ENCODE assay signal across 18 mouse cellular contexts in genomic region chr19:24785056-24785675, GRCm38 (mm10).
DNase-seq lines count a peak whose midpoint lies in the region; ATAC-seq lines count a peak whose summit lies in the region.
"Had no signal": no experiment of that assay in that cellular context is flagged by ENCODE, and none has a peak within 500 bp of the region (broad histone marks: within the 10 kb centered on the region; RNA-seq: fewer than 3 reads in every experiment).

No protein-coding gene starts in this region.

- H3K9ac ChIP-seq in midbrain, embryonic 16.5 days (ENCODE audit: low read depth, low read length), result no peak overlapping the region
- H3K9ac ChIP-seq in midbrain, embryonic 11.5 days (ENCODE audit: low read length), result no peak overlapping the region
- no peak overlapping the region for H3K9ac ChIP-seq in embryonic facial prominence, embryonic 15.5 days
- no peak overlapping the region for H3K9ac ChIP-seq in stomach, embryonic 14.5 days (replicated peaks; ENCODE audit: low read depth, low read length)
- H3K9ac ChIP-seq in intestine, embryonic 16.5 days (ENCODE audit: low read depth, low read length), result no peak overlapping the region
- H3K9ac ChIP-seq: limb, embryonic 15.5 days had no signal

- DNase-seq in embryo, embryonic 10 days (ENCODE audit: low spot score), result peak; percentile 23
- no peak for DNase-seq in embryo, embryonic 9.5 days (ENCODE audit: extremely low spot score)
- no peak for DNase-seq in midbrain, embryonic 11.5 days (ENCODE audit: low spot score, missing footprints)
- no peak for DNase-seq in frontal cortex, postnatal 36 days (ENCODE audit: low spot score in 2 of 2)
- DNase-seq: cerebellum, adult 11 months; heart, adult 2 months; lung, postnatal 10 days; right cerebral cortex, adult 18-20 months; thymus, postnatal 14 days had no signal

- no peak overlapping the region for H3K27ac ChIP-seq in midbrain, embryonic 16.5 days (ENCODE audit: low read length)
- no peak overlapping the region for H3K27ac ChIP-seq in midbrain, embryonic 11.5 days (ENCODE audit: low read depth, low read length)
- H3K27ac ChIP-seq in embryonic facial prominence, embryonic 15.5 days (replicated peaks), result peak overlapping the region; percentile 63
- H3K27ac ChIP-seq in stomach, embryonic 14.5 days (ENCODE audit: low read length), result peak overlapping the region; percentile 7; the same call in 1 of the 2 replicates
- H3K27ac ChIP-seq in intestine, embryonic 16.5 days (ENCODE audit: low read length), result no peak overlapping the region
- H3K27ac ChIP-seq: heart, adult 2 months; layer of hippocampus, adult 2 months; left cerebral cortex, adult 2 months; limb, embryonic 15.5 days had no signal

- no peaks in the 10 kb centered on the region for H3K9me3 ChIP-seq in midbrain, embryonic 16.5 days (replicated peaks; ENCODE audit: control insufficient read depth, low read length, poor library complexity, severe bottlenecking)
- H3K9me3 ChIP-seq in midbrain, embryonic 11.5 days (ENCODE audit: control insufficient read depth, low read length), result no peaks in the 10 kb centered on the region
- H3K9me3 ChIP-seq in embryonic facial prominence, embryonic 15.5 days (replicated peaks), result no peaks in the 10 kb centered on the region
- H3K9me3 ChIP-seq in stomach, embryonic 14.5 days (ENCODE audit: control insufficient read depth, low read depth, low read length), result no peaks in the 10 kb centered on the region
- no peaks in the 10 kb centered on the region for H3K9me3 ChIP-seq in intestine, embryonic 16.5 days (ENCODE audit: control insufficient read depth, low read length)
- H3K9me3 ChIP-seq: limb, embryonic 15.5 days had no signal

- H3K36me3 ChIP-seq in midbrain, embryonic 16.5 days (ENCODE audit: control insufficient read depth, insufficient read depth, low read length), result no peaks in the 10 kb centered on the region
- H3K36me3 ChIP-seq in midbrain, embryonic 11.5 days (ENCODE audit: control insufficient read depth, insufficient read depth, low read length), result no peaks in the 10 kb centered on the region
- H3K36me3 ChIP-seq in embryonic facial prominence, embryonic 15.5 days, result no peaks in the 10 kb centered on the region
- no peaks in the 10 kb centered on the region for H3K36me3 ChIP-seq in stomach, embryonic 14.5 days (ENCODE audit: control insufficient read depth, insufficient read depth, low read length)
- H3K36me3 ChIP-seq in intestine, embryonic 16.5 days (ENCODE audit: control insufficient read depth, insufficient read depth, low read length), result no peaks in the 10 kb centered on the region
- H3K36me3 ChIP-seq: limb, embryonic 15.5 days had no signal

- no peak overlapping the region for H3K4me3 ChIP-seq in midbrain, embryonic 16.5 days (ENCODE audit: low read depth, low read length)
- H3K4me3 ChIP-seq in midbrain, embryonic 11.5 days (ENCODE audit: low read depth, low read length), result no peak overlapping the region
- no peak overlapping the region for H3K4me3 ChIP-seq in embryonic facial prominence, embryonic 15.5 days (replicated peaks)
- no peak overlapping the region for H3K4me3 ChIP-seq in stomach, embryonic 14.5 days (ENCODE audit: low read depth, low read length)
- no peak overlapping the region for H3K4me3 ChIP-seq in intestine, embryonic 16.5 days (ENCODE audit: low read length)
- H3K4me3 ChIP-seq: heart, adult 2 months; layer of hippocampus, adult 2 months; left cerebral cortex, adult 2 months; limb, embryonic 15.5 days had no signal

- 71% methylated on average over 15 of the region's 15 CpGs for WGBS in midbrain, embryonic 16.5 days
- 71% methylated on average over 15 of the region's 15 CpGs for WGBS in midbrain, embryonic 11.5 days
- 27% methylated on average over 15 of the region's 15 CpGs for WGBS in embryonic facial prominence, embryonic 15.5 days
- WGBS in stomach, embryonic 14.5 days, result 65% methylated on average over 15 of the region's 15 CpGs
- WGBS in intestine, embryonic 16.5 days, result 72% methylated on average over 15 of the region's 15 CpGs

- 0 out of 2 replicates have a peak, but pooled peaks have one; percentile 45 for ATAC-seq in midbrain, embryonic 16.5 days
- no peak for ATAC-seq in midbrain, embryonic 11.5 days (ENCODE audit: low FRiP score)
- 0 out of 2 replicates have a peak, but pooled peaks have one; percentile 36 for ATAC-seq in embryonic facial prominence, embryonic 15.5 days (ENCODE audit: insufficient number of reproducible peaks, low FRiP score, low TSS enrichment, low read depth)
- no peak for ATAC-seq in stomach, embryonic 14.5 days (ENCODE audit: insufficient number of reproducible peaks, insufficient read depth, low FRiP score, low read depth)
- ATAC-seq in intestine, embryonic 16.5 days, result no peak
- ATAC-seq: forebrain, embryonic 16.5 days had no signal

- H3K4me1 ChIP-seq in midbrain, embryonic 16.5 days (ENCODE audit: control insufficient read depth, insufficient read depth, low read length), result peaks cover 8% of the 10 kb centered on the region
- H3K4me1 ChIP-seq in midbrain, embryonic 11.5 days (ENCODE audit: control insufficient read depth, insufficient read depth, low read length), result peaks cover 2% of the 10 kb centered on the region; the same call in 1 of the 2 replicates
- peaks cover 34% of the 10 kb centered on the region for H3K4me1 ChIP-seq in embryonic facial prominence, embryonic 15.5 days
- H3K4me1 ChIP-seq in stomach, embryonic 14.5 days (ENCODE audit: control insufficient read depth, insufficient read depth, low read length), result peaks cover 31% of the 10 kb centered on the region; the same call in 1 of the 2 replicates
- H3K4me1 ChIP-seq in intestine, embryonic 16.5 days (ENCODE audit: control insufficient read depth, insufficient read depth, low read length), result peaks cover 3% of the 10 kb centered on the region; the same call in 1 of the 2 replicates

- H3K27me3 ChIP-seq in midbrain, embryonic 16.5 days (ENCODE audit: control insufficient read depth, insufficient read depth, low read depth, low read length), result no peaks in the 10 kb centered on the region
- H3K27me3 ChIP-seq in midbrain, embryonic 11.5 days (ENCODE audit: control insufficient read depth, insufficient read depth, low read length), result no peaks in the 10 kb centered on the region
- no peaks in the 10 kb centered on the region for H3K27me3 ChIP-seq in embryonic facial prominence, embryonic 15.5 days
- H3K27me3 ChIP-seq in stomach, embryonic 14.5 days (ENCODE audit: control insufficient read depth, insufficient read depth, low read length), result no peaks in the 10 kb centered on the region
- H3K27me3 ChIP-seq in intestine, embryonic 16.5 days (replicated peaks; ENCODE audit: control insufficient read depth, insufficient read depth, low read length), result no peaks in the 10 kb centered on the region
- H3K27me3 ChIP-seq: CH12.LX; limb, embryonic 15.5 days had no signal

- H3K4me2 ChIP-seq in midbrain, embryonic 16.5 days (ENCODE audit: low read length), result no peak overlapping the region
- no peak overlapping the region for H3K4me2 ChIP-seq in midbrain, embryonic 11.5 days
- peak overlapping the region; percentile 21; the same call in 1 of the 2 replicates for H3K4me2 ChIP-seq in embryonic facial prominence, embryonic 15.5 days (replicated peaks)
- no peak overlapping the region for H3K4me2 ChIP-seq in stomach, embryonic 14.5 days (replicated peaks; ENCODE audit: low read depth, low read length)
- H3K4me2 ChIP-seq in intestine, embryonic 16.5 days (ENCODE audit: low read depth, low read length), result no peak overlapping the region
- H3K4me2 ChIP-seq: limb, embryonic 15.5 days had no signal

Comparison
In these comparisons a context has a peak if more than half of its experiments do, and no peak if none do; other contexts are left out.
1. ATAC-seq: peak in midbrain, embryonic 16.5 days (single experiment) and embryonic facial prominence, embryonic 15.5 days (single experiment); none in midbrain, embryonic 11.5 days (single experiment), stomach, embryonic 14.5 days (single experiment) and intestine, embryonic 16.5 days (single experiment).
2. H3K27ac ChIP-seq: peak in embryonic facial prominence, embryonic 15.5 days (single experiment) and stomach, embryonic 14.5 days (single experiment); none in midbrain, embryonic 16.5 days (single experiment), midbrain, embryonic 11.5 days (single experiment) and intestine, embryonic 16.5 days (single experiment).